Mouse (Mus musculus) ES-E14 (cell line): ENCODE data around the gene Lemd1. TPM values are rescaled to one million over a fixed set of nuclear protein-coding genes. Genes with fewer than 3 reads are reported as not detected.

Source experiments
- DNase-seq: peaks from one replicate; pipeline ENCODE4 v3.0.0-alpha.2; 2013; ENCODE audit warnings: low read depth, low spot score
- H3K27ac ChIP-seq: 2 replicates; pipeline ENCODE4 v1.5.1; 2012; ENCODE audit warnings: low read depth, mild to moderate bottlenecking, low read length, moderate library complexity, mixed read lengths; ENCODE audit not compliant: poor library complexity, insufficient read depth, severe bottlenecking
- H3K36me3 ChIP-seq: 2 replicates; pipeline ENCODE4 v1.6.1; 2012; ENCODE audit warnings: mild to moderate bottlenecking, low read length, moderate library complexity, mixed read lengths; ENCODE audit not compliant: control insufficient read depth, poor library complexity, insufficient read depth, severe bottlenecking
- H3K4me1 ChIP-seq, 2 experiments: fragments of 150-350 bp in 1 of 2; sonication (generic) in 1 of 2; 2 replicates each; pipeline ENCODE4 v1.6.1; 2012; ENCODE audit warnings: low read length in 2 of 2, mild to moderate bottlenecking in 1 of 2, mixed read lengths in 1 of 2; ENCODE audit not compliant: control insufficient read depth in 2 of 2, insufficient read depth in 2 of 2, poor library complexity in 1 of 2
- H3K4me3 ChIP-seq, 2 experiments: fragments of 150-350 bp in 1 of 2; sonication (generic) in 1 of 2; 2 replicates each; pipeline ENCODE4 v1.5.1; 2012; ENCODE audit warnings: low read length in 2 of 2, low read depth in 1 of 2, mild to moderate bottlenecking in 1 of 2, mixed read lengths in 1 of 2; ENCODE audit not compliant: insufficient read depth in 1 of 2, poor library complexity in 1 of 2, severe bottlenecking in 1 of 2
- H3K9ac ChIP-seq: 2 replicates; pipeline ENCODE4 v1.6.1; 2012; ENCODE audit warnings: low read depth, mild to moderate bottlenecking, low read length, mixed read lengths; ENCODE audit not compliant: poor library complexity, insufficient read depth, severe bottlenecking
- H3K9me3 ChIP-seq: fragments of 150-350 bp; sonication (generic); 2 replicates; pipeline ENCODE4 v1.6.1; 2012; ENCODE audit warnings: low read depth, mild to moderate bottlenecking, low read length; ENCODE audit not compliant: control insufficient read depth, insufficient read depth
- CHD2 ChIP-seq: IDR thresholded peaks from 2 replicates; pipeline ENCODE4 v1.6.1; 2014; ENCODE audit warnings: mild to moderate bottlenecking, low read depth, low read length, inconsistent platforms
- HCFC1 ChIP-seq: IDR thresholded peaks from 2 replicates; pipeline ENCODE4 v1.6.1; 2012; ENCODE audit warnings: low read length, inconsistent platforms, borderline replicate concordance; ENCODE audit not compliant: insufficient read depth
- MAFK ChIP-seq: IDR thresholded peaks from 2 replicates; pipeline ENCODE4 v1.6.1; 2014; ENCODE audit warnings: mild to moderate bottlenecking, low read depth, low read length, inconsistent platforms; ENCODE audit not compliant: insufficient read depth
- ZC3H11A ChIP-seq: IDR thresholded peaks from 2 replicates; pipeline ENCODE4 v1.6.1; 2012; ENCODE audit warnings: low read depth, mild to moderate bottlenecking, inconsistent platforms, low read length, borderline replicate concordance
- ZNF384 ChIP-seq: IDR thresholded peaks from 2 replicates; pipeline ENCODE4 v1.6.1; 2012; ENCODE audit warnings: low read depth, low read length, inconsistent platforms
- in situ Hi-C, 2 experiments: fragments of 600-800 bp; cut with MboI; formaldehyde crosslinking; loops; one replicate each; pipeline ENCODE4 v1.15.1; 2025; ENCODE audit warnings: low sequenced_read_pairs in 2 of 2, inconsistent platforms in 1 of 2; ENCODE audit not compliant: unreplicated experiment in 2 of 2
- total RNA-seq: library from RNA; depleted of rRNA; stranded (reverse); fragments of 300-350 nt; gene quantifications from 2 replicates; pipeline ENCODE4 v1.2.3, GENCODE M21; 2012

Lemd1 gene
- total RNA-seq, 1 experiment, result 3.9 TPM

- no peak for DNase-seq
- Histone ChIP-seq H3K27ac (peak overlapping the region; percentile 49; the same call in 1 of the 2 replicates), H3K9ac (peak overlapping the region; percentile 6; the same call in 1 of the 2 replicates), H3K36me3 (no peaks in the 10 kb centered on the region), H3K4me3 (no peak overlapping the region), H3K4me1 (peaks cover 18 to 50% of the 10 kb centered on the region in 2 experiments), H3K9me3 (no peaks in the 10 kb centered on the region)
- TF ChIP-seq CHD2, result no peak
- TF ChIP-seq ZNF384, result no peak
- TF ChIP-seq ZC3H11A, result no peak
- in situ Hi-C loops, result no loop called here
Observed at GRCm38 (mm10) chr1:132195681-132196080, 4.5 kb downstream of the Lemd1 start.

DNA sequence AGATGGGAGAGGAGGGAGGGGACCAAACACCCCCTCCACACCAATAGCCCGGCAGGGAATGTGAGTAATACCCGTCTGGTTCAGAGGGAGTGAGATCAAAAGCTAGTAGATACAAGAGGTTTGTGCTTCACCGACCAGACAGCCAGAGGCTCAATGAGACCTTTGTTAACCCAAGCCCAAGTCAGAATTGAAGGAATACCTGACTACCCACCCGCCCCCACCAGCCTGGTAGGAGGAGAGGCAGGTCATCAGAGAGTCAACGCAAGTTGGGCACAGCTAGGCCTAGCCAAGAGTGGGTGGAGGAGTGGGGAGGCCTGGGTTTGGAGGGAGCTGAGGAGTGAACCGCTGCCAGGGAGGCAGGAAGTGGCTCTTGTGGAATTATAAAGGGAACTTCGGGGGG, 5.1 kb downstream of the Lemd1 start:
- H3K4me1 ChIP-seq, result peaks cover 18 to 50% of the 10 kb centered on the region in 2 experiments

GRCm38 (mm10) chr1:132197666-132198065, 6.4 kb downstream of the Lemd1 start:
- no peak for DNase-seq
- TF ChIP-seq ZC3H11A (no peak), CHD2 (no peak), ZNF384 (no peak), HCFC1 (no peak), MAFK (no peak)
- in situ Hi-C loops, result no loop called here
- Histone ChIP-seq H3K9me3 (no peaks in the 10 kb centered on the region), H3K27ac (peak overlapping the region; percentile 93), H3K4me1 (peaks cover 15 to 51% of the 10 kb centered on the region in 2 experiments), H3K36me3 (peaks cover 2% of the 10 kb centered on the region; the same call in 1 of the 2 replicates), H3K9ac (peak overlapping the region; percentile 58; the same call in 1 of the 2 replicates), H3K4me3 (peak overlapping the region in 1 of 2 experiments; percentile 53; a peak in 2 of 4 replicates)

More for the DNA sequence above, 5.1 kb downstream of the Lemd1 start:
- H3K36me3 ChIP-seq, result no peaks in the 10 kb centered on the region
- in situ Hi-C loops, result no loop called here
- TF ChIP-seq MAFK (no peak), ZNF384 (no peak), CHD2 (no peak), HCFC1 (no peak), ZC3H11A (no peak)
- no peak overlapping the region for H3K4me3 ChIP-seq
- no peak for DNase-seq
- H3K9me3 ChIP-seq, result no peaks in the 10 kb centered on the region
- peak overlapping the region; percentile 49; the same call in 1 of the 2 replicates for H3K27ac ChIP-seq
- peak overlapping the region; percentile 23; the same call in 1 of the 2 replicates for H3K9ac ChIP-seq

DNA sequence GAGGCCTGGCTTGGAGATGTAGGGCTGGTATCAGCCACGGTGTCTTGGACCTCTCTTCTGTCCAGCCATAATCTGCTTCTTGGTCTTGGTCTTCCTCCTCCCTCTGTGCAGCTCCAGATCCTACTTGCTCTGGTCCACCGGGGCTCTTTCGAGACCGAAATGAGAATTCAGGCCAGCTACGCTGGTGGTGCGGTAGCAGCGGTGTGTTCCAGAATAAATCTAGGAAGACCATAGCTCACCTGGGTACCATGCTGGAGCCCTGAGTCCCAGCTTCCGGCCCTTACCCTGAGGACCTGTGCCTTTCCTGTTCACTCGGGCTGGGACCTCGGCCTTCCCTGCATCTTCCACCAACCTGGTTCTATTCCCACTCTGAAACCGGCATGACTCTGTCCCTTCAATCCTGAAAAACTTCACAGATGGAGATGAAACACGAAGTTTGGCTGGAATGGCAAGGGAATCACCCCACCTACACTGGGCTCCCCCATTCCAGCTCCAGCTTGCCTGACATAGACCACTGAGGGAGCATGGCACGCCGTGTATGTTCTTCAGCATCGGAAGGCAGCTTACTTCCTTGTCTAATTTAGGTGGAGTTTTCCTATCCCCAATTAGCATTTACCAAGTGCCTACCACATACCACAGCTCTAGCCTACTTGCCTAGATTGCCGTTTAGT, 7.3 kb downstream of the Lemd1 start:
- Histone ChIP-seq H3K36me3 (peaks cover 2% of the 10 kb centered on the region; the same call in 1 of the 2 replicates), H3K9ac (peak overlapping the region; percentile 58; the same call in 1 of the 2 replicates), H3K4me3 (peak overlapping the region; percentile 4 to 53; a peak in 2 of 4 replicates), H3K9me3 (no peaks in the 10 kb centered on the region), H3K27ac (peak overlapping the region; percentile 93), H3K4me1 (peaks cover 14 to 49% of the 10 kb centered on the region in 2 experiments)
- in situ Hi-C loops, result no loop called here
- no peak for DNase-seq
- TF ChIP-seq ZC3H11A (no peak), MAFK (no peak), ZNF384 (no peak), CHD2 (no peak), HCFC1 (no peak)
